Mouse (Mus musculus): ENCODE data around the gene Hjurp. TPM values are rescaled to one million over a fixed set of nuclear protein-coding genes. Genes with fewer than 3 reads are reported as not detected.

Gene Hjurp
- polyA plus RNA-seq, 1 experiment from 2014 or later, result 225 TPM

DNA sequence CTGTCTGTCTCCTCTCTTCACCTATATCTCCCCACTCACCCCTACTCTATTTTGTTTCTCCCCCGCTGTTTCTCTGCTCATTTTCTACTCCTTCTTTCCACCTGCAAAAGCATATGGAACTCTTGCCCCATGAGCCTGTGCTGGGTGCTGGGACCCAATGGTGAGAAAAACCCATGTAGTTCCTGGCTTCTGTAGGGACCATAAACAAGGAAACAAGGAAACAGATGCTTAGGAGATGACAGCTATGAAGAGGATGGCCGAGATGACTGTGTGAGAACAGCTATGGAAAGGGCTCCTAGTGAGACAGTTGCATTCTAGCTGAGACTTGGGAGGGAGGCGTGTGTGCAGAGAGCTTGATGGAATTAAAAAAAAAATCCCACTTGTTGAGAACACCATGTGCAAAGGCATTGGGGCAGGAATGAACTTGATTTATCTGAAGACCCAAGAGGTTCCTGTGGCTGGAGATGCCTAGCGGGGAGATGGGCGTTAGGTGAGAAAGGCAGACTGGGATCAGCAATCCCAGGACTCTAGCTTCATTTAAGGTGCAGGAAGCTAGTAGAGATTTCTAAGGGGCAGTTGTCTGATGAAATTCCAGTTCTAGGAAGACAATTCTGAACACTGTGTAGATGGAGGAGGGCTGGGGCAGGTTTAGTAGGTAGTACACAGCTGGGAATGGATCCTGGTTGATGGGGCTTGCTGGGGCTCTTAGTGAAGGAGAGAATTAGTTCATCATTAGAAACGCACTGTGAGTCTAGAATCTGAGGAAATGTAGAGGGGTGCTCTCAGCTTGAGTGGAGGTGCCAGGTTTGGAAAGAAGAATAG lies 46.2 kb downstream of the Hjurp start:
- ATAC-seq (ENCODE audit: insufficient read depth) (no peak), DNase-seq (no peak)
- 69% methylated on average over 6 of the region's 6 CpGs for WGBS
- Histone ChIP-seq H3K27ac (ENCODE audit: low read depth) (no peak overlapping the region), H3K9ac (no peak overlapping the region), H3K4me2 (no peak overlapping the region), H3K4me3 (ENCODE audit: low read depth, low read length) (no peak overlapping the region), H3K4me1 (ENCODE audit: insufficient read depth) (no peaks in the 10 kb centered on the region), H3K9me3 (ENCODE audit: low read depth, low read length) (peaks cover 91% of the 10 kb centered on the region), H3K27me3 (ENCODE audit: insufficient read depth, low read length) (no peaks in the 10 kb centered on the region), H3K36me3 (ENCODE audit: insufficient read depth) (no peaks in the 10 kb centered on the region)
- TF ChIP-seq CTCF (IDR thresholded peaks at IDR 0.05; ENCODE audit: low read depth), result no peak

DNA sequence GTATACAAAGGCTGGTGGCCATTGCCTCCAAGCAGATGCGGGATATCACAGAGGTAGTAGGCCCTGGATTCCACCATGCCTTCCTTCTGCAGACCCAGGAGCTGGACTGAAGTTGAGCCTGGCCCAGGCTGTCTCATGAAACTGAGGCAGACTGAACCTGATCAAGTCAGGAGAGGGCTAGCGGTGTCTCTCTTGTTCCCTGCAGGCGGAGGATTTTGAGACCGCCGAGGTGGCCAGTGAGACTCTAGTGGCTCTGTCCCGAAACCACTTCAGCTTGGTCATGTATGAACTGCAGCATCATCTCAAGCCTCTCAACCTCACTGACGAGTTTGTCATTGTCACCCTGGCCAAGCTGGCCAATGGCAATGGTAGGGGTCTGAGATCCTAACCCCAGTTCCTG lies 47.0 kb downstream of the Hjurp start:
- Histone ChIP-seq H3K9ac (no peak overlapping the region), H3K4me1 (ENCODE audit: insufficient read depth) (no peaks in the 10 kb centered on the region), H3K4me3 (ENCODE audit: low read depth, low read length) (no peak overlapping the region), H3K27ac (ENCODE audit: low read depth) (no peak overlapping the region), H3K4me2 (no peak overlapping the region), H3K9me3 (ENCODE audit: low read depth, low read length) (peaks cover 92% of the 10 kb centered on the region), H3K36me3 (ENCODE audit: insufficient read depth) (no peaks in the 10 kb centered on the region), H3K27me3 (ENCODE audit: insufficient read depth, low read length) (no peaks in the 10 kb centered on the region)
- 71% methylated on average over 7 of the region's 7 CpGs for WGBS
- DNase-seq, result no peak
- no peak for TF ChIP-seq CTCF (IDR thresholded peaks at IDR 0.05; ENCODE audit: low read depth)
- ATAC-seq (ENCODE audit: insufficient read depth), result no peak

DNA sequence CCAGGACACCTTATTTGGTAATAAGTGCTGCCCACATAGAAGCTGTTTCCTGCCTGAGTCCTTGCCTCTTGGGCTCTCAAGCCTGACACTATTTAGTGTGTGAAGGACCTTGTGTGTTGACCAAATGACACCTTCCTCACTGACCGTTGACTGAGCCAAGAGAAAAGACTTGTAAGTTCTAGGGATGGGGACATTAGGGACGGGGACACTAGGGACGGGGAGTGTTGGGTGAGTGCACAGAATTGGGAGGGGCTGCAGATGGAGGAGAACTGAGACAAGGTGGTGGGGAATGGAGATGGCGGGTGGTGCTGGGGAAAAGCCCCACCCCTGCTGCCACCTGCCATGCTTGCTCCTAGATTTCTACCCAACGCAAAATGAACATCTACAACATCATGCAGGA lies 47.4 kb downstream of the Hjurp start:
- no peak for TF ChIP-seq CTCF (IDR thresholded peaks at IDR 0.05; ENCODE audit: low read depth)
- Histone ChIP-seq H3K9ac (no peak overlapping the region), H3K9me3 (ENCODE audit: low read depth, low read length) (peaks cover 89% of the 10 kb centered on the region), H3K4me3 (ENCODE audit: low read depth, low read length) (no peak overlapping the region), H3K36me3 (ENCODE audit: insufficient read depth) (no peaks in the 10 kb centered on the region), H3K27me3 (ENCODE audit: insufficient read depth, low read length) (no peaks in the 10 kb centered on the region), H3K4me1 (ENCODE audit: insufficient read depth) (no peaks in the 10 kb centered on the region), H3K27ac (ENCODE audit: low read depth) (no peak overlapping the region), H3K4me2 (no peak overlapping the region)
- 83% methylated on average over 5 of the region's 5 CpGs for WGBS
- ATAC-seq (ENCODE audit: insufficient read depth), result no peak
- no peak for DNase-seq

DNA sequence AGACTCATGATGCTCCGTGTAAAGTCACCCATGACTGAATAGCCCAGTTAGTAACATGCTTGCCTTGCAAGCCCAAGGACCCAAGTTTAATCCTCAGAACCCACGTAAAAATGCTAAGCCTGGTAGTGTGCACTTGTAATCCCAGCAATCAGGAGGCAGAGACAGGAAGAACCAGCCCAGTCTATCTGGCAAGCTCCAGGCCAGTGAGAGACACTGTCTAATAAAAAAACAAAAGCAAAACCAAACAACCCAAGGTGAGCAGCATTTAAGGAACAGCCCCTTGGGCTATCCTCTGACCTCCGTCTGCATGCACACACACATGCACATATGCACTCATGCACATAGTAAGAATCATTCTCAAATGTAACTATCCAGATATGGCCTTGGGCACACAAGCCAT lies 47.9 kb downstream of the Hjurp start:
- WGBS, result 76% methylated on average over 3 of the region's 3 CpGs
- DNase-seq (no peak), ATAC-seq (ENCODE audit: insufficient read depth) (no peak)
- Histone ChIP-seq H3K27ac (ENCODE audit: low read depth) (no peak overlapping the region), H3K27me3 (ENCODE audit: insufficient read depth, low read length) (no peaks in the 10 kb centered on the region), H3K4me3 (ENCODE audit: low read depth, low read length) (no peak overlapping the region), H3K9me3 (ENCODE audit: low read depth, low read length) (peaks cover 85% of the 10 kb centered on the region), H3K36me3 (ENCODE audit: insufficient read depth) (no peaks in the 10 kb centered on the region), H3K9ac (no peak overlapping the region), H3K4me1 (ENCODE audit: insufficient read depth) (no peaks in the 10 kb centered on the region), H3K4me2 (no peak overlapping the region)
- no peak for TF ChIP-seq CTCF (IDR thresholded peaks at IDR 0.05; ENCODE audit: low read depth)

DNA sequence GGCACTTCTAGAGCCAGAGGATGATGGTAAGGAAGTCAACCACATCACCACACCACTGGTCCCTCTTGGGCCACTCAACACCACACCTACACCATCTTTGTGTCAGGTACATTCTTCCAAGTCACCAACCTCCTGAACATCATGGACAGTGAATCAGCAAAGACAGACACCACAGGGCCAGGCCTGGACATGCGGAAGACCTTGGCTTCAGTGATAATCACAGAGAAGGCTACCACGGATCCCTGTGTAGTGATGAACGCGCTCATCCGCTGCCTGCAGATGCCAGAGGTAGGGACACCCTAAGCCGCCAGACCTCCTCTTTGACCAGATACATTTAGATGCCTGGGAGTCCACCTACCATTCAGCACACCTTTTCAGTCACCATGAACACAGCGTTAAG lies 49.3 kb downstream of the Hjurp start:
- no peak overlapping the region for H3K4me3 ChIP-seq (ENCODE audit: low read depth, low read length)
- ATAC-seq (ENCODE audit: insufficient read depth), result no peak
- H3K27me3 ChIP-seq (ENCODE audit: insufficient read depth, low read length), result no peaks in the 10 kb centered on the region
- H3K36me3 ChIP-seq (ENCODE audit: insufficient read depth), result no peaks in the 10 kb centered on the region
- H3K9ac ChIP-seq, result no peak overlapping the region
- peaks cover 70% of the 10 kb centered on the region for H3K9me3 ChIP-seq (ENCODE audit: low read depth, low read length)
- H3K27ac ChIP-seq (ENCODE audit: low read depth), result no peak overlapping the region
- no peak for TF ChIP-seq CTCF (IDR thresholded peaks at IDR 0.05; ENCODE audit: low read depth)
- WGBS, result 67% methylated on average over 7 of the region's 7 CpGs
- no peak for DNase-seq
- no peak overlapping the region for H3K4me2 ChIP-seq
- no peaks in the 10 kb centered on the region for H3K4me1 ChIP-seq (ENCODE audit: insufficient read depth)

DNA sequence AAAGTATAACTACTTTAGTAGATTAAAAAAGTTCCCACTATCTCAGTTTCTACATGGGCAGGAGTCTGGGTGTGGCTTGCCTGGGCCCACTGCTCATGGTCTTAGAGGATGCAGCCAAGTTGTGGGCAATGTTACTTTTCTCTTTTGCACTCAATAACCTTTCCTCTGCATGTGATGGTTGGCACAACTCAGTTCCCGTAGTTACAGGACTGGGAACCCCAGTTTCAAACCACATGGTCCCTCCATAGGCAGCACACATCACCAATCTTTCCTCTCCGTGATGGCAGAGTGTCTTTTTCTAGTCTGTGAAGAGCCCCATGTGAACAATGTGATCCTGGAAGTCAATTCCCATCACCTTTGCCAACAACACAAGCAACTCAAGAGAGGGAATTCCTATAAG lies 50.0 kb downstream of the Hjurp start:
- ATAC-seq (ENCODE audit: insufficient read depth) (no peak), DNase-seq (no peak)
- no peak overlapping the region for H3K9ac ChIP-seq
- no peaks in the 10 kb centered on the region for H3K27me3 ChIP-seq (ENCODE audit: insufficient read depth, low read length)
- H3K27ac ChIP-seq (ENCODE audit: low read depth), result no peak overlapping the region
- 56% methylated on average over 2 of the region's 2 CpGs for WGBS
- H3K4me3 ChIP-seq (ENCODE audit: low read depth, low read length), result no peak overlapping the region
- no peak for TF ChIP-seq CTCF (IDR thresholded peaks at IDR 0.05; ENCODE audit: low read depth)
- H3K9me3 ChIP-seq (ENCODE audit: low read depth, low read length), result peaks cover 66% of the 10 kb centered on the region
- H3K4me2 ChIP-seq, result no peak overlapping the region
- H3K4me1 ChIP-seq (ENCODE audit: insufficient read depth), result no peaks in the 10 kb centered on the region
- H3K36me3 ChIP-seq (ENCODE audit: insufficient read depth), result no peaks in the 10 kb centered on the region

DNA sequence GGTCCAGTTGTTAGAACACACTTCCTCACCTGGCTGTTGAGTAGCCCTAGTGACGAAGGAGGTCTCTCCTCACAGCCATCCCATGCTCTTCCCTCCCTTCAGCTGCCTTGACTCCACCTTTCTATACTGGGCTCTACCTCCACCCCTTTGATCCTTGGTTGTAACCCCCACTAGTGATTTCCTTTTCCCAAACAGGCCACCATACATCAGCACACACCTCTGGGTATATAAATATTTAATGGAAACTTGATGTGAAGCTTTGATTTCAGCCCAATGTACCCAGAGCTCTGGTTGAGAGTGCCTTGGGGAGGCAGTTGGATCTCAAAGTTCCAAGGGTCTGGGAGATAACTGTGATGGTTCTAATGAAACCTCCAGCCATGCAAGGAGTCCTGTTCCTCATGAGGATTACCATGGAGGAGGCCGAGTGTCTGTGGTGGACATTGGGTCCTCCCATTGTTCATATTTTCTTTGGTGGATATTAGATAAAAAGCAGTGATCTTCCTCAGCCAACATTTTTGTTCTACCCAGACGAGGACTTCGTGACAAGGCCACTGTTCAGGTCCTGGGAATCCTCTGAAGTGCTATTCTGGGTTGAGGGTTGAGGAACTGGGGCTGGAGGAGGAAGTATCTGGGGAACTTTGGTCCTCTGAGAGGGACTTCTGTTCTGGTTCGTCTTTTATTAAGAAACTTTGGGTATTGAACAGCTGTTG lies 50.6 kb downstream of the Hjurp start, which contains the start of gene Mroh2a:
TSS of gene Mroh2a (plus strand) at position 317 of the 710 bp plus-strand sequence.
- H3K4me2 ChIP-seq, result no peak within 1 kb of the TSS
- ATAC-seq (ENCODE audit: insufficient read depth), result no peak

More for the DNA sequence above, 50.6 kb downstream of the Hjurp start, which contains the start of gene Mroh2a:
- no peak for DNase-seq
- TF ChIP-seq CTCF (IDR thresholded peaks at IDR 0.05; ENCODE audit: low read depth), result no peak
- Histone ChIP-seq H3K9me3 (ENCODE audit: low read depth, low read length) (peaks cover 67% of the 10 kb centered on the region), H3K4me1 (ENCODE audit: insufficient read depth) (no peaks in the 10 kb centered on the region), H3K36me3 (ENCODE audit: insufficient read depth) (no peaks in the 10 kb centered on the region), H3K27ac (ENCODE audit: low read depth) (no peak within 1 kb of the TSS), H3K9ac (no peak within 1 kb of the TSS), H3K27me3 (ENCODE audit: insufficient read depth, low read length) (no peaks in the 10 kb centered on the region), H3K4me3 (ENCODE audit: low read depth, low read length) (no peak within 1 kb of the TSS)
- 50% methylated on average over 5 of the region's 5 CpGs for WGBS

Measured in lung, embryonic 14.5 days (tissue).